Mouse (Mus musculus): Measurements from ENCODE around the gene Il2rb.

- TF ChIP-seq GATA1 (IDR thresholded peaks at IDR 0.05; ENCODE audit: borderline replicate concordance, low read length) (no peak), FLI1 (IDR thresholded peaks at IDR 0.05; ENCODE audit: low read length) (no peak)
Observed at GRCm38 (mm10) chr15:78451201-78451600, 43.9 kb downstream of the Il2rb start.

Data from megakaryocyte, embryonic 14.5 days (primary cell).